Mouse (Mus musculus): Measurements from ENCODE around the gene Cda. TPM values are rescaled to one million over a fixed set of nuclear protein-coding genes. Genes with fewer than 3 reads are reported as not detected.
"Not testable (repeated sequence)": the region's sequence is repeated elsewhere in the genome, so short reads cannot be mapped to it uniquely, and the experiment has no call there.

Cda gene
- total RNA-seq, 2 experiments from 2014 or later, result 3.3 to 4.1 TPM

GRCm38 (mm10) chr4:138341393-138341792 is 26.4 kb downstream of the Cda start:
- intact Hi-C loops (cut with DNase I), result loop anchor here (5.0 kb wide), 1 partner anchor 36 kb away; no protein-coding TSS in a partner anchor

GRCm38 (mm10) chr4:138339963-138340362 is 27.8 kb downstream of the Cda start:
- DNase-seq (ENCODE audit: low spot score in 2 of 2), result peak; percentile 59 to 66

More at GRCm38 (mm10) chr4:138341393-138341792, 26.4 kb downstream of the Cda start:
- DNase-seq (ENCODE audit: low spot score in 2 of 2), result no peak

DNA sequence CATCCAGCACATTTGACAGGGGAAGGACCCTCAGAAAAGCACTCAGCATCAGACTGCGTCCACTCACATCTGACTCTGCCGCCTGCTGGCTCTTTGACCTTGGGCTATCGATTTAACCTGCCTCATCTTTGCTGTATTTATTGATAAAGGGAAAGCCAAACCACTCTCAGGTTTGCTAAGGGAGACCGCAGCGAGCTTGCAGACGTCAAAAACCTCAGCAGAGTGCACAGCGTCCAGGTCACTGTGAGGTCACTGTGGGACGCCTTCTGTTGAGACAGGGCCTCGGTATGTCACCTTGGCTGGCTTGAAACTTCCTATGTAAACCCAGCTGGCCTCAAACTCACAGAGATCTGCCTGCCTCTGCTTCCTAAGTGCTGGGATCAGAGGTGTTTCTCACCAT is 30.5 kb downstream of the Cda start:
- no peak for DNase-seq (ENCODE audit: low spot score in 2 of 2)
- intact Hi-C loops (cut with DNase I), result no loop called here

More at GRCm38 (mm10) chr4:138339963-138340362, 27.8 kb downstream of the Cda start:
- intact Hi-C loops (cut with DNase I), result loop anchor here (5.0 kb wide), 1 partner anchor 37 kb away; no protein-coding TSS in a partner anchor

DNA sequence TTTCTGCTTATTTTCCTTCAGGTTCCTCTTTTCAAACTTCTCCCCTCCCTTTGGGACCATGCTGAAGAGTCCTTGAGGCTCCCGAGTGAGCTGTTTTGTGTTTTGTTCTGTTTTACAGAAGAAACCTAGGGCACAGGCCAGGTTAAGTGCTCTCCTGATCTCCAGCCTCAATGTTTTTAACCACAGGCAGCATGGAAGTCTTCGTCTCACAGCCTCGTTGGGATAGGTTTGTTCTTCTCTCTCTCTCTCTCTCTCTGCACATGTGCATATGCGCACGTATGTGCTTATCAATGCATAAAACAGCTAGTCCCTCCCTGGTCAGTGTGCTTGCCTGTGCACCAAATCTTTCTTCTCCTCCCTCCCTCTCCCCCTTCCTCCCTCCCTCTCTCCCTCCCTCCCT is 30.9 kb downstream of the Cda start:
- intact Hi-C loops (cut with DNase I), result no loop called here
- no peak for DNase-seq (ENCODE audit: low spot score in 2 of 2)

- DNase-seq (ENCODE audit: low spot score in 2 of 2), result no peak
- intact Hi-C loops (cut with DNase I), result no loop called here
Observed at GRCm38 (mm10) chr4:138335648-138336047, 32.1 kb downstream of the Cda start.

DNA sequence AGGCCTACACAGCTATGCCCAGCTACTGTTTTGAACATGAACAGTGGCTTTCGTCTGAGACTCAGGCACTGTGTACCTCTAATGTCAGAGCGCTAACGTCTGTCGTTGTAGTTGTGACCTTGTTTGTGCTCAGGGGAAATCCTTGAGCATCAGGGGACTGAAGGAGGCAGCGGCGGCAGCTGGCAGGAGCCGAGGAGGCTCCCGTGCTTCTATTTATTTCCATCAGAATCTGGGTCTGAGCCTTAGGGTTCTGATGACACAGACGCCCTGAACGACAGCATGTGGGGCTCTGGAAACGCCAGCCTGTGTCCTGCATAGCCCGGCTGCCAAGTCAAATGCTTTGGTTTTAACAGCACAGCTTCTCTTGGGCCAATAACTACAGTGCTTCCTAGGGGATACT is 32.8 kb downstream of the Cda start:
- DNase-seq (ENCODE audit: low spot score in 2 of 2), result no peak

GRCm38 (mm10) chr4:138333135-138333534 is 34.7 kb downstream of the Cda start:
- intact Hi-C loops (cut with DNase I), result no loop called here
- no peak for DNase-seq (ENCODE audit: low spot score in 2 of 2)

More for the DNA sequence above, 32.8 kb downstream of the Cda start:
- intact Hi-C loops (cut with DNase I), result no loop called here

DNA sequence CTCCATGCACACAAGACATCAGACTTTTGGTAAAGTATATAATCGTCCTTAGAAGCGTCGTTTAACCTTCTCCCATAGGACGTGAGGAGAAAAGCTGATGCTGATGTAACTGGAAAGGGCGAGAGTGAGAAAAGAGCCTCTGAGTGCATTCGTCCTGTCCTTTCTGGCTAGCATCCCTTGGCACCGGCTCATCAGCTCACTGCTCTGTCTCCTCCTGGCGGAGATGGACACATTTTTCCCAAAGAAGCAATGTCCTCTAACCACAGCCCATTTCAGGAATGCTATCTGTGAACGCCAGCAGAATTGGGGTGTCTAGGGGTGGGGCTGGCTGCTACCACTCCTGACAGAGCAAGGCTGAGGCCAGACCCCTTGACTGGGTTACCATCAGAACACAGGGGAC is 36.1 kb downstream of the Cda start:
- intact Hi-C loops (cut with DNase I), result no loop called here
- no peak for DNase-seq (ENCODE audit: low spot score in 2 of 2)

DNA sequence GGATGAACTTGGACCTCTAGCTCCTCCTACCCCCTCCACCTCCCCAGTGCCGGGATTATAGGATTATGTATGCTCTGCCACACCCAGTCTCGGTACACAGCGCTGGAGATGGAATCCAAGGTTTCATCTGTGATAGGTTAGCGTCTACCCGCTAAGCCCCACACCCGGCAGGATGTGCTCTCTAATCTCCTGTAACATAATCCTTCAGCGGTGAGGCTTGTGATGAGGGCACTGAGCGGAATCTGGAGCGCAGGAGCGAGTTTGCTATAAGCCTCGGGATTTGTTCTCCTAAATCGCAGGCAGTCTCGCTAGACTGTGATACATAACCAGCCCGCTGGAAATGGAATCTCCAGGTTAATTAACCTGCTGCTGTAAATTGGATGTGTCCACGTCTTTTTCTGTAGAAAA is 37.5 kb downstream of the Cda start:
- intact Hi-C loops (cut with DNase I), result no loop called here
- DNase-seq (ENCODE audit: low spot score in 2 of 2), result no peak

- intact Hi-C loops (cut with DNase I), result loop anchor here (2.0 to 10.0 kb wide), 2 partner anchors 51 to 527 kb away; no protein-coding TSS in a partner anchor
- no peak for DNase-seq (ENCODE audit: low spot score in 2 of 2)
Observed at GRCm38 (mm10) chr4:138327891-138328470, 39.8 kb downstream of the Cda start.

DNA sequence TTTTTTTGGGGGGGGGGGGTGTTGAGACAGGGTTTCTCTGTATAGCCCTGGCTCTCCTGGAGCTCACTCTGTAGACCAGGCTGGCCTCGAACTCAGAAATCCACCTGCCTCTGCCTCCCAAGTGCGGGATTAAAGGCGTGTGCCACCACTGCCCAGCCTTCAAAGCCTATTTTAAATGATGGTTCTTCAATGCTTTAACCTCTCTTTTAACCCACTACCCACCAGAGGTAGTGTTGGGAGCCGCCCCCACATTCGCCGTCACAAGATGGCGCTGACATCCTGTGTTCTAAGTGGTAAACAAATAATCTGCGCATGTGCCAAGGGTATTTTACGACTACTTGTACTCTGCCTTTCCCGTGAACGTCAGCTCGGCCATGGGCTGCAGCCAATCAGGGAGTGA is 40.6 kb downstream of the Cda start:
- intact Hi-C loops (cut with DNase I), result loop anchor here (2.0 to 10.0 kb wide), 2 partner anchors 52 to 528 kb away; no protein-coding TSS in a partner anchor
- not testable (repeated sequence) for DNase-seq (ENCODE audit: low spot score in 2 of 2)

- intact Hi-C loops (cut with DNase I), result loop anchor here (2.0 to 10.0 kb wide), 2 partner anchors 53 to 529 kb away; no protein-coding TSS in a partner anchor
- peak; percentile 91 to 96 for DNase-seq (ENCODE audit: low spot score in 2 of 2)
Observed at GRCm38 (mm10) chr4:138326077-138326695, 41.6 kb downstream of the Cda start, which contains the start of gene Pink1. Gene Pink1 (minus strand): TSS chr4:138326307.

- intact Hi-C loops (cut with DNase I), result loop anchor here (2.0 to 10.0 kb wide), 2 partner anchors 53 to 529 kb away; no protein-coding TSS in a partner anchor
- DNase-seq (ENCODE audit: low spot score in 2 of 2), result peak; percentile 84 to 90
Observed at GRCm38 (mm10) chr4:138325466-138326076, 42.2 kb downstream of the Cda start.

GRCm38 (mm10) chr4:138324451-138324850 is 43.3 kb downstream of the Cda start:
- no peak for DNase-seq (ENCODE audit: low spot score in 2 of 2)
- intact Hi-C loops (cut with DNase I), result loop anchor here (10.0 kb wide), 1 partner anchor 530 kb away; no protein-coding TSS in a partner anchor

GRCm38 (mm10) chr4:138323753-138324152 is 44.0 kb downstream of the Cda start:
- DNase-seq (ENCODE audit: low spot score in 2 of 2), result no peak
- intact Hi-C loops (cut with DNase I), result loop anchor here (10.0 kb wide), 1 partner anchor 531 kb away; no protein-coding TSS in a partner anchor

GRCm38 (mm10) chr4:138322692-138323091 is 45.1 kb downstream of the Cda start:
- no peak for DNase-seq (ENCODE audit: low spot score in 2 of 2)
- intact Hi-C loops (cut with DNase I), result loop anchor here (10.0 kb wide), 1 partner anchor 532 kb away; no protein-coding TSS in a partner anchor

GRCm38 (mm10) chr4:138321488-138321887 is 46.3 kb downstream of the Cda start:
- no peak for DNase-seq (ENCODE audit: low spot score in 2 of 2)
- intact Hi-C loops (cut with DNase I), result loop anchor here (10.0 kb wide), 1 partner anchor 533 kb away; no protein-coding TSS in a partner anchor

- no peak for DNase-seq (ENCODE audit: low spot score in 2 of 2)
- intact Hi-C loops (cut with DNase I), result loop anchor here (10.0 kb wide), 1 partner anchor 534 kb away; no protein-coding TSS in a partner anchor
Observed at GRCm38 (mm10) chr4:138320711-138321110, 47.1 kb downstream of the Cda start.

GRCm38 (mm10) chr4:138319508-138319907 is 48.3 kb downstream of the Cda start:
- peak; percentile 91 to 92 for DNase-seq (ENCODE audit: low spot score in 2 of 2)
- intact Hi-C loops (cut with DNase I), result loop anchor here (2.0 kb wide), 1 partner anchor 107 kb away; no protein-coding TSS in a partner anchor

All from left cerebral cortex, postnatal 14 days (tissue).